Mouse (Mus musculus) liver, embryonic 14.5 days (tissue): ENCODE results near the gene Cds2.

Source experiments
- CTCF ChIP-seq: IDR thresholded peaks from 2 replicates; pipeline ENCODE4 v1.5.1; 2016; ENCODE audit warnings: antibody characterized with exemption, low read depth, control low read depth
- EP300 ChIP-seq: IDR thresholded peaks from 2 replicates; pipeline ENCODE4 v1.6.1; 2016; ENCODE audit warnings: antibody characterized with exemption, low read depth

DNA sequence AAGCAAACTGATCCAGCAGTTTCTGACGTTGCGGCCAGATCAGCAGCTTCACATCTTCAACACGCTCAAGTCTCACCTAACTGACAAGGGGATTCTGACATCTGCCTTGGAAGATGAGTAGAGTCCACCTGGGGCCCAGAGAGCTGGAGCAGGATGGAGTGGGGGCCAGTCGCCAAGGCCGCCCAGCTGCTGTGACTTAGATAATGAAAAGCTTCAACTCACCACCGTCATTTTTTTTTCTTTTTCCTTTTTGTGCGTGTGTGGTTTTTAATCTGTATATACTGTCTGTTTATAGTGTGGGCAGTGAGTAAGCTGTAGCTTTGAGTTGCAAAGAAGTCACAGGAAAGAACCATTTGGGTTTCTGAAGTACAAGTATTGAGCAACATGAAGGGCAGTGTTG is 42.2 kb downstream of the Cds2 start:
- TF ChIP-seq CTCF = no peak
- TF ChIP-seq EP300 = peak; percentile 36; the same call in 1 of the 2 replicates
